Mouse (Mus musculus): ENCODE data around the gene Robo2.

The Robo2 gene

GRCm38 (mm10) chr16:74244452-74244851 lies 167.2 kb downstream of the Robo2 start:
- no peaks in the 10 kb centered on the region for H3K9me3 ChIP-seq (ENCODE audit: low read length)
- H3K4me3 ChIP-seq (replicated peaks; ENCODE audit: low read length) = no peak overlapping the region
- H3K36me3 ChIP-seq (ENCODE audit: insufficient read depth, low read length) = no peaks in the 10 kb centered on the region
- no peaks in the 10 kb centered on the region for H3K4me1 ChIP-seq (replicated peaks; ENCODE audit: low read depth, low read length)
- H3K27me3 ChIP-seq (ENCODE audit: insufficient read depth, low read length) = no peaks in the 10 kb centered on the region
- no peak for TF ChIP-seq NANOG (IDR thresholded peaks at IDR 0.05; ENCODE audit: borderline replicate concordance, low read length)
- no peak for TF ChIP-seq POU5F1 (IDR thresholded peaks at IDR 0.05; ENCODE audit: borderline replicate concordance, low read length)
- TF ChIP-seq CTCF (conservative IDR thresholded peaks at IDR 0.05; ENCODE audit: low read length) = no peak

GRCm38 (mm10) chr16:74241534-74241933 lies 170.1 kb downstream of the Robo2 start:
- no peaks in the 10 kb centered on the region for H3K9me3 ChIP-seq (ENCODE audit: low read length)
- H3K27me3 ChIP-seq (ENCODE audit: insufficient read depth, low read length) = no peaks in the 10 kb centered on the region
- no peaks in the 10 kb centered on the region for H3K36me3 ChIP-seq (ENCODE audit: insufficient read depth, low read length)
- TF ChIP-seq CTCF (conservative IDR thresholded peaks at IDR 0.05; ENCODE audit: low read length) (no peak), NANOG (IDR thresholded peaks at IDR 0.05; ENCODE audit: borderline replicate concordance, low read length) (no peak), POU5F1 (IDR thresholded peaks at IDR 0.05; ENCODE audit: borderline replicate concordance, low read length) (no peak)
- H3K4me1 ChIP-seq (replicated peaks; ENCODE audit: low read depth, low read length) = no peaks in the 10 kb centered on the region
- no peak overlapping the region for H3K4me3 ChIP-seq (replicated peaks; ENCODE audit: low read length)

- no peaks in the 10 kb centered on the region for H3K36me3 ChIP-seq (ENCODE audit: insufficient read depth, low read length)
Measured at GRCm38 (mm10) chr16:74237411-74237930, 174.2 kb downstream of the Robo2 start.

GRCm38 (mm10) chr16:74234393-74235059 lies 177.1 kb downstream of the Robo2 start:
- Histone ChIP-seq H3K27me3 (ENCODE audit: insufficient read depth, low read length) (no peaks in the 10 kb centered on the region), H3K36me3 (ENCODE audit: insufficient read depth, low read length) (no peaks in the 10 kb centered on the region), H3K4me1 (replicated peaks; ENCODE audit: low read depth, low read length) (no peaks in the 10 kb centered on the region), H3K9me3 (ENCODE audit: low read length) (no peaks in the 10 kb centered on the region), H3K4me3 (replicated peaks; ENCODE audit: low read length) (no peak overlapping the region)
- TF ChIP-seq NANOG (IDR thresholded peaks at IDR 0.05; ENCODE audit: borderline replicate concordance, low read length) (no peak), CTCF (conservative IDR thresholded peaks at IDR 0.05; ENCODE audit: low read length) (no peak), POU5F1 (IDR thresholded peaks at IDR 0.05; ENCODE audit: borderline replicate concordance, low read length) (no peak)

More at GRCm38 (mm10) chr16:74237411-74237930, 174.2 kb downstream of the Robo2 start:
- Histone ChIP-seq H3K9me3 (ENCODE audit: low read length) (no peaks in the 10 kb centered on the region), H3K4me3 (replicated peaks; ENCODE audit: low read length) (no peak overlapping the region), H3K27me3 (ENCODE audit: insufficient read depth, low read length) (no peaks in the 10 kb centered on the region), H3K4me1 (replicated peaks; ENCODE audit: low read depth, low read length) (no peaks in the 10 kb centered on the region)
- TF ChIP-seq POU5F1 (IDR thresholded peaks at IDR 0.05; ENCODE audit: borderline replicate concordance, low read length) = no peak
- no peak for TF ChIP-seq CTCF (conservative IDR thresholded peaks at IDR 0.05; ENCODE audit: low read length)
- TF ChIP-seq NANOG (IDR thresholded peaks at IDR 0.05; ENCODE audit: borderline replicate concordance, low read length) = no peak

- Histone ChIP-seq H3K36me3 (ENCODE audit: insufficient read depth, low read length) (no peaks in the 10 kb centered on the region), H3K9me3 (ENCODE audit: low read length) (no peaks in the 10 kb centered on the region), H3K27me3 (ENCODE audit: insufficient read depth, low read length) (no peaks in the 10 kb centered on the region), H3K4me3 (replicated peaks; ENCODE audit: low read length) (no peak overlapping the region), H3K4me1 (replicated peaks; ENCODE audit: low read depth, low read length) (no peaks in the 10 kb centered on the region)
- TF ChIP-seq NANOG (IDR thresholded peaks at IDR 0.05; ENCODE audit: borderline replicate concordance, low read length) (no peak), CTCF (conservative IDR thresholded peaks at IDR 0.05; ENCODE audit: low read length) (no peak), POU5F1 (IDR thresholded peaks at IDR 0.05; ENCODE audit: borderline replicate concordance, low read length) (no peak)
Measured at GRCm38 (mm10) chr16:74233596-74233995, 178.0 kb downstream of the Robo2 start.

GRCm38 (mm10) chr16:74227285-74227684 lies 184.3 kb downstream of the Robo2 start:
- TF ChIP-seq CTCF (conservative IDR thresholded peaks at IDR 0.05; ENCODE audit: low read length) (no peak), NANOG (IDR thresholded peaks at IDR 0.05; ENCODE audit: borderline replicate concordance, low read length) (no peak), POU5F1 (IDR thresholded peaks at IDR 0.05; ENCODE audit: borderline replicate concordance, low read length) (no peak)
- H3K27me3 ChIP-seq (ENCODE audit: insufficient read depth, low read length) = no peaks in the 10 kb centered on the region
- no peak overlapping the region for H3K4me3 ChIP-seq (replicated peaks; ENCODE audit: low read length)
- H3K9me3 ChIP-seq (ENCODE audit: low read length) = no peaks in the 10 kb centered on the region
- no peaks in the 10 kb centered on the region for H3K4me1 ChIP-seq (replicated peaks; ENCODE audit: low read depth, low read length)
- H3K36me3 ChIP-seq (ENCODE audit: insufficient read depth, low read length) = no peaks in the 10 kb centered on the region

- TF ChIP-seq CTCF (conservative IDR thresholded peaks at IDR 0.05; ENCODE audit: low read length) (no peak), POU5F1 (IDR thresholded peaks at IDR 0.05; ENCODE audit: borderline replicate concordance, low read length) (no peak), NANOG (IDR thresholded peaks at IDR 0.05; ENCODE audit: borderline replicate concordance, low read length) (no peak)
- H3K9me3 ChIP-seq (ENCODE audit: low read length) = no peaks in the 10 kb centered on the region
- H3K27me3 ChIP-seq (ENCODE audit: insufficient read depth, low read length) = no peaks in the 10 kb centered on the region
- H3K36me3 ChIP-seq (ENCODE audit: insufficient read depth, low read length) = no peaks in the 10 kb centered on the region
- H3K4me3 ChIP-seq (replicated peaks; ENCODE audit: low read length) = no peak overlapping the region
- H3K4me1 ChIP-seq (replicated peaks; ENCODE audit: low read depth, low read length) = no peaks in the 10 kb centered on the region
Measured at GRCm38 (mm10) chr16:74225423-74226272, 186.0 kb downstream of the Robo2 start.

GRCm38 (mm10) chr16:74222501-74222900 lies 189.1 kb downstream of the Robo2 start:
- TF ChIP-seq POU5F1 (IDR thresholded peaks at IDR 0.05; ENCODE audit: borderline replicate concordance, low read length) (no peak), NANOG (IDR thresholded peaks at IDR 0.05; ENCODE audit: borderline replicate concordance, low read length) (no peak), CTCF (conservative IDR thresholded peaks at IDR 0.05; ENCODE audit: low read length) (no peak)
- Histone ChIP-seq H3K27me3 (ENCODE audit: insufficient read depth, low read length) (no peaks in the 10 kb centered on the region), H3K36me3 (ENCODE audit: insufficient read depth, low read length) (no peaks in the 10 kb centered on the region), H3K9me3 (ENCODE audit: low read length) (no peaks in the 10 kb centered on the region), H3K4me3 (replicated peaks; ENCODE audit: low read length) (no peak overlapping the region), H3K4me1 (replicated peaks; ENCODE audit: low read depth, low read length) (no peaks in the 10 kb centered on the region)

Data from E14TG2a.4 (cell line).